ENCODE assay signal across 8 mouse cellular contexts in the genomic region with DNA sequence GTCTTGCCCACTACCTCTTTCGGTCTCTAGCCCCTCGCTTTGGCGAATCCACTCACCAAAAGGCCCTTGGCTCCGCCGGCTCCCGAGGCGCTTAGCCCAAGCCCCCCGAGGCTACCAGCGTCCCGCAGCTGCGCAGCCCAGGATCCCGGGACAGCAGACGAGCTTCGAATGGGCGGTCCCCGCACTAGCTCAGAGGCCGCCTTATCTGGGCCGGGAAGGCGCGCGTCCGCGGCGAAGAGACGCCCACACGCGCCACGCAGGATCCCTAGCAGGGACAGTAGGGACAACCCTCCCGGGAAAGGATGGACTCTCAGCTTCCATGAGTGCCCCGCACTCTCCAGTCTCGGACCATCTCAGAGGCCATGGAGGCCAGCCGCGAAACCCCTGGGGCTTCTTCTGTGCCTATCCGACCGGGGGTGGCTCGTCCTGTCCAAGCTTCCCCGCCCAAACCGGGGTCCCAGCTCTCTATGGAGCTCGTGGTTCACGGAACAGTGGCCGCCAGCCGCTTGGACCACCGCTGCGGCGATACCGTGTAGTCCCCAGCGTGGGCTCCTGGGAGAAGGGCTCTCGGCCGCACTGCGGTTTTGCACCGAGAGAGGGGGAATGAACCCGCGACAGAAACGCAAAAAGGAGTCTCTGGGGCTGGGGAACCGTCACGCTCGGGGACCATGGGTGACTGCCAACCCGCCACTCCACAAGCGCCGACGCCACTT. TPM values are rescaled to one million over a fixed set of nuclear protein-coding genes. Genes with fewer than 3 reads are reported as not detected.
DNase-seq lines count a peak whose midpoint lies in the region; ATAC-seq and TF ChIP-seq lines count a peak whose summit lies in the region.

No protein-coding gene starts in this region.

- peak overlapping the region; percentile 98 for H3K4me2 ChIP-seq in heart, postnatal 0 days (ENCODE audit: low read depth, low read length)

- H3K36me3 ChIP-seq in ES-E14 (ENCODE audit: control insufficient read depth, insufficient read depth, low read length, poor library complexity, severe bottlenecking): no peaks in the 10 kb centered on the region
- H3K36me3 ChIP-seq in heart, postnatal 0 days (replicated peaks; ENCODE audit: control insufficient read depth, insufficient read depth, low read length): no peaks in the 10 kb centered on the region

- no peaks in the 10 kb centered on the region for H3K9me3 ChIP-seq in ES-E14 (ENCODE audit: control insufficient read depth, insufficient read depth, low read depth, low read length)
- no peaks in the 10 kb centered on the region for H3K9me3 ChIP-seq in heart, postnatal 0 days (replicated peaks; ENCODE audit: control insufficient read depth, low read length)

- no peak for DNase-seq in ES-E14 (ENCODE audit: low read depth, low spot score)
- DNase-seq in brain, adult 2 months (ENCODE audit: low read depth, low spot score): peak; percentile 64
- no peak for DNase-seq in heart, postnatal 0 days (ENCODE audit: low spot score)
- peak; percentile 54 to 76 for DNase-seq in kidney, postnatal 36 days
- peak; percentile 73 for DNase-seq in lung, postnatal 10 days
- DNase-seq in retina, postnatal 1 day: peak; percentile 70
- no peak for DNase-seq in T-cell, adult 2 months (ENCODE audit: low spot score)

- in situ Hi-C loops in ES-E14 (cut with MboI; ENCODE audit: low sequenced_read_pairs in 2 of 2, unreplicated experiment in 2 of 2): no loop called here

- peak overlapping the region; percentile 82 to 88 for H3K4me3 ChIP-seq in ES-E14 (ENCODE audit: insufficient read depth in 1 of 2, low read depth in 1 of 2, low read length in 2 of 2, poor library complexity in 1 of 2, severe bottlenecking in 1 of 2)
- peak overlapping the region; percentile 65 for H3K4me3 ChIP-seq in heart, postnatal 0 days (ENCODE audit: low read depth, low read length)

- ATAC-seq in erythroblast, adult 5-6 weeks (replicated peaks; ENCODE audit: low FRiP score, poor library complexity, severe bottlenecking): peak; percentile 66
- peak; percentile 59; the same call in 1 of the 2 replicates for ATAC-seq in heart, postnatal 0 days (ENCODE audit: insufficient read depth, low read depth)

- TF ChIP-seq CTCF in heart, postnatal 0 days (IDR thresholded peaks at IDR 0.05; ENCODE audit: low read depth): no peak

- peak overlapping the region; percentile 72 for H3K9ac ChIP-seq in ES-E14 (ENCODE audit: insufficient read depth, low read depth, low read length, poor library complexity, severe bottlenecking)
- peak overlapping the region; percentile 37 for H3K9ac ChIP-seq in heart, postnatal 0 days (replicated peaks; ENCODE audit: low read depth, low read length)

- H3K27ac ChIP-seq in ES-E14 (ENCODE audit: insufficient read depth, low read depth, low read length, poor library complexity, severe bottlenecking): no peak overlapping the region
- H3K27ac ChIP-seq in heart, postnatal 0 days (ENCODE audit: low read depth): no peak overlapping the region

- H3K27me3 ChIP-seq in heart, postnatal 0 days (ENCODE audit: control insufficient read depth, insufficient read depth, low read length): peaks cover 35% of the 10 kb centered on the region

- H3K4me1 ChIP-seq in ES-E14 (ENCODE audit: control insufficient read depth in 2 of 2, insufficient read depth in 2 of 2, low read length in 2 of 2, poor library complexity in 1 of 2): peaks cover 0 to 2% of the 10 kb centered on the region in 2 experiments; a peak in 1 of 4 replicates
- no peaks in the 10 kb centered on the region for H3K4me1 ChIP-seq in heart, postnatal 0 days (ENCODE audit: control insufficient read depth, insufficient read depth)

- 1% methylated on average over 61 of the region's 61 CpGs for WGBS in heart, postnatal 0 days

- no peak for TF ChIP-seq EP300 in heart, postnatal 0 days (IDR thresholded peaks at IDR 0.05; ENCODE audit: low read depth)

TF ChIP-seq in ES-E14, 5 proteins besides CTCF, POLR2A, EP300 and RAD21:
- TF ChIP-seq HCFC1 (IDR thresholded peaks at IDR 0.05; ENCODE audit: borderline replicate concordance, insufficient read depth, low read length) (no peak), MAFK (IDR thresholded peaks at IDR 0.05; ENCODE audit: insufficient read depth, low read depth, low read length) (no peak), CHD2 (IDR thresholded peaks at IDR 0.05; ENCODE audit: low read depth, low read length) (no peak), ZC3H11A (IDR thresholded peaks at IDR 0.05; ENCODE audit: borderline replicate concordance, low read depth, low read length) (no peak), ZNF384 (IDR thresholded peaks at IDR 0.05; ENCODE audit: low read depth, low read length) (no peak)

RNA-seq across cellular contexts. Expression of a gene that starts 0.8 kb away (rescaled TPM):
- 0.48 and 1.2 TPM in 2 replicates for total RNA-seq in ES-E14 (2012; rRNA removed)
- 1,003 and 1,359 TPM in 2 replicates for total RNA-seq in erythroblast, adult 5-6 weeks (2015; ENCODE audit: low replicate concordance)
- total RNA-seq in erythroblast, adult 5-6 weeks (2017; ENCODE audit: low replicate concordance): 527 and 596 TPM in 2 replicates
- total RNA-seq in heart, postnatal 0 days (2014; rRNA removed; ENCODE audit: low replicate concordance): 1.2 and 1.5 TPM in 2 replicates
- polyA plus RNA-seq in heart, postnatal 0 days (2015; fragmentation: Nextera tagmentation; extraction: Ambion mirVana): 0.48 and 0.71 TPM in 2 replicates

Comparison
In these comparisons a context has a peak if more than half of its experiments do, and no peak if none do; other contexts are left out.
1. DNase-seq: peak in brain, adult 2 months (single experiment), kidney, postnatal 36 days (2 of 2), lung, postnatal 10 days (single experiment) and retina, postnatal 1 day (single experiment); none in ES-E14 (single experiment), heart, postnatal 0 days (single experiment) and T-cell, adult 2 months (single experiment).
2. RNA of a gene that starts 0.8 kb away (total RNA-seq): 527 to 1,359 TPM in erythroblast, adult 5-6 weeks; 1.2 to 1.5 TPM in heart, postnatal 0 days and 0.48 to 1.2 TPM in ES-E14; every median in the first group is over 100 times any median in the second.